Mouse (Mus musculus) retina, postnatal 7 days (tissue): ENCODE measurements at regions not wholly inside any gene's neighbourhood (a gene's known extent, or its start where the extent isn't known, plus 50 kb on each side); places are given as distances from the start of the nearest gene placed in this dataset.

Experiments
- DNase-seq: peaks from one replicate; pipeline ENCODE4 v3.0.0-alpha.2; 2012; ENCODE audit warnings: low read depth, low spot score

DNA sequence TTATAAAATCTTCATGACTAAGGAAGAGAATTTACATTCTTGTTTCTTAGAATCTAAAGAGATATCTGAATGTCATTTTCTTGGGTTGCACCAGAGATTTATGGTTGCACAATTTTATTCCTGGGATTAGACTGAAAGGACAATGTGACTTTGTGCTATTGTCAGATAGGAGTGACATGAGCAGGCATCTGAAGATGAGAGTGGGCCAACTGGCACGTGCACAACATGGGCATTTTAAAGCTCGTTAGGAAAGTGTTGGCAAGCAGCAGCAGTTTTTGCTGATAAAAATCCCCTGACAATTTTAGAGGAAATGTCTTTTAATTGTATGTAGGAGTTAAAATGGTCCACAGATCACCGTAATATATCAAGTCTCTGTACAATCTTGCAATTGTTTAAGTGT, 178.9 kb upstream of the Tecrl start:
- no peak for DNase-seq

DNA sequence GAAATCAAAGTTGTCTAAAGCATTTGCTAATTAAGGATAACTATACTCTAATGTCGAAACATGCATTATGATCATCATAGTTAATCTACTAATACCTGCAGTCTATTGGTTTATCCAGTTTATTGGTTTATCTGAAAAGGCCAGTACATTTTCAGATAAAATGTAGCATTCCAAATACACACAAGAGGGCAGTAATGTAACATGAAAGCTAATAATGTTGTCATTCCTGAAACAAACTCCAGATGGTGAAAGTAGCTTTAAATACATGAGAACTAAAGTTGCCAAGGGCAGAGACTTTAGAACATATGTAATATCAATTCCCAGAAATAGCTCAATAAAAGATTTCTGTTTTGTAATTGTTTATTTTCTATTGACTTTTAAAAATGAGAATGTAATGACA, 163.7 kb upstream of the Tecrl start:
- DNase-seq = peak; percentile 16

GRCm38 (mm10) chr5:83484135-83484534, 129.1 kb upstream of the Tecrl start:
- peak; percentile 34 for DNase-seq

- DNase-seq = peak; percentile 28
These were observed 85.3 kb upstream of the Tecrl start for GRCm38 (mm10) chr5:83440259-83440658.

- no peak for DNase-seq
These were observed 81.5 kb upstream of the Tecrl start for GRCm38 (mm10) chr5:83436510-83436909.

- DNase-seq = no peak
These were observed 66.7 kb upstream of the Tecrl start for GRCm38 (mm10) chr5:83421708-83422107.

GRCm38 (mm10) chr5:83410221-83410620, 55.2 kb upstream of the Tecrl start:
- peak; percentile 8 for DNase-seq

DNA sequence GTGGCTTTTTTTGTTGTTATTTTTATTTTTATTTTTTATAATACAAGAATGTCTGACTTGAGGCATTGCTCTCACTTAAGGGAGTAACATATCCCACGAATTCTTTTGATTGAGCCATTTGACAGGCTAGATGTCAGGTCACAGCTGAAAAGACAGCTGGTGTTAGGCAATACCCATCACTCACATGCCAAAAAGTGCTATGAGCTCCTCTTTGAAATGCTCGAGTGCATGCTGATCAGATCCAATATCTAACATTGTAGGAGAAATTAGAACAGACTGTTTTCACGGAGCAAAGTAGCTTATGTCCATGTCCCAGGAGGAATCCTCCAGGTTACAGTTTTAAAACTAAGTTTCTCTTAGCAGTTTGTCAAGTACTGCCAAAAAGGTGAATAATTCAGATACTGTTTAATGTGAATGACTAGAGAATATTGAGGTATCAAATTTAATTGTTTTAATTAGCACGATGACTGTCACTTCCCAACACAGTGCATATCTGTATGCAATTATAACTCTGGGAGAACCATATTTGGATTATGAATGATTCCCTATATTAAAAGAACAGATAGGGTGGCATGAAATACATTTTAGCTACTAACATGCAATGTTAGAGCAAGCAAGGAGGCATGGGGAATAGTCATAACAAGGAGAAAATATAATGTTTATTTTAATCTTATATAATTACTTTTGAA, 50.4 kb upstream of the Tecrl start:
- no peak for DNase-seq
